Mouse (Mus musculus): ENCODE measurements around the gene 1700016D06Rik. TPM values are rescaled to one million over a fixed set of nuclear protein-coding genes. Genes with fewer than 3 reads are reported as not detected.

Gene 1700016D06Rik
- total RNA-seq, 2 experiments from 2014 or later: not detected

DNA sequence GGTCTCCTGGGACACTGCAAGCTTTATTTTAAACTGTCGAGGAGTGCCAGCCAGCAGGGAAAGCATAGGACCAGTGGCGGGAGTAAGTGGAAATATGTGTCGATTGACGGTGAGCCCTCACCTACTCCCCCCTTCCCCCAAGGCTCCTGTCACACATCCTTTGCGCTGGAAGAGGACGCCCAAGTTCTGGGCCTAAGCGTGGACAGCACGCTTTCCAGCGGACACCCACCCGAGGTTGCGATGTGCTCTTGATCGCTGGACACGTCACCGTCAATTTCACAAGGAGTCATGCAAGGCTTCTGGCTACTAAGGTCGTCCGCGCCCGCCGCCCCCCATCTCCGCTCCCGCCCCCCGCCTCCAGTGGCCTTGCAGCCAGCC lies 26.4 kb upstream of the 1700016D06Rik start:
- no peak for TF ChIP-seq CTCF (IDR thresholded peaks at IDR 0.05)
- intact Hi-C loops (cut with DNase I): loop anchor here (1.0 to 5.0 kb wide), 3 partner anchors 55 to 99 kb away; partner anchors contain the start of gene Ankrd10
- no peak for DNase-seq (ENCODE audit: extremely low spot score in 1 of 2, low spot score in 2 of 2)
- H3K4me3 ChIP-seq: peak overlapping the region; percentile 47
- peak overlapping the region; percentile 88 for H3K27ac ChIP-seq

DNA sequence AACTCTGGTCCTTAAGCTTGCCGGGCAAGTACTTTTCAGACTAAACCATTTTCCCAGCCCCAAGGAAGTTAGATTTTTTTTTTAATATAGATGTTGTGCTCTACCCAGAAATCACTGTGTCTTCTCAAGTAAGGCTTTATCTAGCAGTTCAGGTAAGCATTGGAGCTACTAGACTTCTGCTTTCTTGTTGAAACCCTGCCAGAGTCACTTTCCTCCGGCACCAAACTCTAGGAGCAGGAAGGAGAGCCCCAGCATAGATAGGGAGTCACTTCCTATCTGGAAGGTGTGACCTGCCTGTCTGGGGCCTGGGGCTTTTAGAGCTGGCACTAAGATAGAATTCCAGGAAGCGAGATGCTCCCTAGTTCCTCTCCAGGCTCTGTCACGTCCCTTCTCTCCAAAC lies 16.3 kb upstream of the 1700016D06Rik start:
- H3K27ac ChIP-seq: no peak overlapping the region
- no peak for DNase-seq (ENCODE audit: extremely low spot score in 1 of 2, low spot score in 2 of 2)
- TF ChIP-seq CTCF (IDR thresholded peaks at IDR 0.05): no peak
- no peak overlapping the region for H3K4me3 ChIP-seq
- intact Hi-C loops (cut with DNase I): no loop called here

DNA sequence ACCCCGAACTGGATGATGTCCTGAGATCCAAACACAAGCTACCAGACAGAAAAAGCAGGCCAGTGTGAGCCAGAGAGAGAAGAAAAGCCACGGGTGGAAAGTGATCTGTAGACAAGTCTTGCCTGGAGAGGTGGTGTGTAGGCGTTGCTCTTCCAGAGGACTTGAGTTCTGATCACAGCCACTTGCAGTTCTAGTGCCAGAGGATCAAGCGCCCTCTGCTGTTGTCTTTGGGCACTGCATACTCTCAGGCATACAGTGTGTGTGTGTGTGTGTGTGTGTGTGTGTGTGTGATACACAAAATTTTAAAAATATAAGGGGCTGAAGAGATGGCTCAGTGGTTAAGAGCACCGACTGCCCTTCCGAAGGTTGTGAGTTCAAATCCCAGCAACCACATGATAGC lies 11.4 kb upstream of the 1700016D06Rik start:
- TF ChIP-seq CTCF (IDR thresholded peaks at IDR 0.05): peak; percentile 9; the same call in 1 of the 2 replicates
- intact Hi-C loops (cut with DNase I): no loop called here
- no peak for DNase-seq (ENCODE audit: extremely low spot score in 1 of 2, low spot score in 2 of 2)
- H3K4me3 ChIP-seq: no peak overlapping the region
- no peak overlapping the region for H3K27ac ChIP-seq

DNA sequence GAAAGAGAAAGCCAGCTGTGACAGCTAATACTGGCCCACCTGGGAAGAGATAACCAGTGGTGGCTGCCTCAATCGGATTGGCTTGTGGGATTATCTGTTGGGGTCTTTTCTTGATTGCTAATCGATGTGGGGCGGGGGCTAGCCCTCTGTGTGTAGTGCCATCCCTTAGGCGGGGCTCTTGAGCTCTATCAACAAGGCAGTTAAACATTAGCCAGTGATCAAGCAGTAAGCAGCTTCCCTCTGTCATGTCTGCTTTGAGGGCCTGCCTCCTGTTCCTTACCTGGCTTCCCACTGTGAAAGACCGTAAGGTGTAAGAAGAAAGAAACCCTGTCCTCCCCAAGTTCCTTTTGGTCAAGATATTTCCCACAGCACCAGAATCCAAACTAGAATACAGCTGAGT lies 9.6 kb upstream of the 1700016D06Rik start:
- Histone ChIP-seq H3K27ac (no peak overlapping the region), H3K4me3 (no peak overlapping the region)
- DNase-seq (ENCODE audit: extremely low spot score in 1 of 2, low spot score in 2 of 2): no peak
- intact Hi-C loops (cut with DNase I): no loop called here
- no peak for TF ChIP-seq CTCF (IDR thresholded peaks at IDR 0.05)

DNA sequence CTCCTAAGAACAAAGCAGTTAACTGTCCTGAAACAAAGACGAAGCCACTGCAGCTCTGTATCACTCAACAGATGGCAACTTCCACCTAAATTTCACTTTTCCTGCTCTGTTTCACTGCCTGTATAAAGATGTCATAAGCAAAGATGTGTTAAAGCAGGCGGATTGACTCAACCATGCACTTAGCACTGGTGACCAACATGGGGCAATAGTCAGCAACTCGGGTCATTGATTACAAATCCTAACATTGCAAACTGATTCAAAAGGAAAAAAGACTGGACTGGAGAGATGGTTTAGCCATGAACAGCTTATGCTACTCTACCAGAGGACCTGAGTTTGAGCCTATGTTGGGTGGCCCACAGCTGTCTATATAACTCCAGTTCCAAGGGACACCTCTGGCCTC lies 8.7 kb upstream of the 1700016D06Rik start:
- no peak; the same call in 1 of the 2 replicates for TF ChIP-seq CTCF (IDR thresholded peaks at IDR 0.05)
- DNase-seq (ENCODE audit: extremely low spot score in 1 of 2, low spot score in 2 of 2): no peak
- no peak overlapping the region for H3K27ac ChIP-seq
- H3K4me3 ChIP-seq: no peak overlapping the region
- intact Hi-C loops (cut with DNase I): loop anchor here (5.0 kb wide), 1 partner anchor 233 kb away; no protein-coding TSS in a partner anchor

DNA sequence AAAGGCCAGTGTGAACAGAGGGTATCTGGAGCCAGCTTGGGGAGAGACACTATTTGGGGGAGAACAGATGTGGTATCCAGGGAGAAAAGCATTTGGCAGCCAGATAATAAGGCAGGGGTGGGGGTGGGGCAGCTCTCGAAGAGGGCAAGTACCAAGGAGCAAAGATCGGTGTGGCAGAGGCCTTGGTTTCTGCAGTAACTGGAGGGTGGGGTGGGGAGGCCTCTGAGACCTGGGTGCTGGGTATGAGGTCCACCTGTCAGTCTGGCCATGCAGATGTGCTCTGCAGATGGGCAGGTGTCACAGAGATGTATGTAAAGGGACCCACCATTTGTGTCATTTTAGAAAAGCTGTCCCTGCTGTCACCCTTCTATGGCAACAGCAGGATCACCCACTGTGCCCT lies 8.0 kb upstream of the 1700016D06Rik start:
- H3K27ac ChIP-seq: no peak overlapping the region
- intact Hi-C loops (cut with DNase I): loop anchor here (5.0 kb wide), 1 partner anchor 233 kb away; no protein-coding TSS in a partner anchor
- H3K4me3 ChIP-seq: no peak overlapping the region
- TF ChIP-seq CTCF (IDR thresholded peaks at IDR 0.05): no peak
- no peak for DNase-seq (ENCODE audit: extremely low spot score in 1 of 2, low spot score in 2 of 2)

DNA sequence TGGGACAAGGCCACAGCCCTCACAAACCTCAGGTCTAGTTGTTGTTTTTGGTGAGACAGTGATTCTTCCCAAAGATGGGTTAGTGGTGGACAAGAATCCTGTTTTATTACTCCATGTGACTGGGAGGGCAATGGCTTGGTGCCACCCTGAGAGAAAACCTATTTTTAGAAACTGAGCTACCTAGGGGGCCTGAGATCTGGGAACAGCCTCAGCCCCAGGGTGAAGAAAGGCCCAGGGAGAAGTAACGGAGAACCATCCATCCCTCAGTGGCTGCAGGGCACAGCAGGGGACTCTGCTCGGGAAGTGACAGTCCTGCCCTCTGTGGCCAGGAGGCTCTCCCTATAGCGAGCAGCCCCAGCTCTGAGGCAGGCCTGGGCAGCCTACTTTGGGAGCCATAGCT lies 6.8 kb upstream of the 1700016D06Rik start:
- no peak for DNase-seq (ENCODE audit: extremely low spot score in 1 of 2, low spot score in 2 of 2)
- no peak for TF ChIP-seq CTCF (IDR thresholded peaks at IDR 0.05)
- Histone ChIP-seq H3K27ac (no peak overlapping the region), H3K4me3 (no peak overlapping the region)
- intact Hi-C loops (cut with DNase I): loop anchor here (5.0 kb wide), 1 partner anchor 235 kb away; no protein-coding TSS in a partner anchor

DNA sequence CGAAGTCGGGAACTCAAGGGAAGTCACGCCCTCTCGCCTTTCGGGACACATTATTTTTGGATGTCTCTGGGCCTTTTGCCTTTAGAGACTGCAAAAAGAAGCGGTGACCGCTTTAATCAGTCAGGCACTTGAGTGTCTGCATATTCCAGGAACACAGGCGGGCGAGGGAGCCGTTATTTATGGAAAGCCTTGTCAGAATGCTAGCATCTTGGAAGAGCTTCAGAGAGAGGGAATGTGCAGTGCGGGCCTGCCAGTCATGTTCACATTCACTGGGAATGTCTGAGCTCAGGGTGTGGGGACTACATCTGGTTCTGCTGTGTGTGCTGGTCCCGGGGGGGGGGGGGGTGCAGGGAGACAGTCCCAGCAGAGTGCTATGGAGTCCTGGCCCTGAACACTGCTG lies 5.0 kb upstream of the 1700016D06Rik start:
- intact Hi-C loops (cut with DNase I): loop anchor here (5.0 kb wide), 1 partner anchor 236 kb away; no protein-coding TSS in a partner anchor
- DNase-seq (ENCODE audit: extremely low spot score in 1 of 2, low spot score in 2 of 2): peak; percentile 36 to 37
- Histone ChIP-seq H3K27ac (peak overlapping the region; percentile 30; the same call in 1 of the 2 replicates), H3K4me3 (no peak overlapping the region)
- no peak for TF ChIP-seq CTCF (IDR thresholded peaks at IDR 0.05)

DNA sequence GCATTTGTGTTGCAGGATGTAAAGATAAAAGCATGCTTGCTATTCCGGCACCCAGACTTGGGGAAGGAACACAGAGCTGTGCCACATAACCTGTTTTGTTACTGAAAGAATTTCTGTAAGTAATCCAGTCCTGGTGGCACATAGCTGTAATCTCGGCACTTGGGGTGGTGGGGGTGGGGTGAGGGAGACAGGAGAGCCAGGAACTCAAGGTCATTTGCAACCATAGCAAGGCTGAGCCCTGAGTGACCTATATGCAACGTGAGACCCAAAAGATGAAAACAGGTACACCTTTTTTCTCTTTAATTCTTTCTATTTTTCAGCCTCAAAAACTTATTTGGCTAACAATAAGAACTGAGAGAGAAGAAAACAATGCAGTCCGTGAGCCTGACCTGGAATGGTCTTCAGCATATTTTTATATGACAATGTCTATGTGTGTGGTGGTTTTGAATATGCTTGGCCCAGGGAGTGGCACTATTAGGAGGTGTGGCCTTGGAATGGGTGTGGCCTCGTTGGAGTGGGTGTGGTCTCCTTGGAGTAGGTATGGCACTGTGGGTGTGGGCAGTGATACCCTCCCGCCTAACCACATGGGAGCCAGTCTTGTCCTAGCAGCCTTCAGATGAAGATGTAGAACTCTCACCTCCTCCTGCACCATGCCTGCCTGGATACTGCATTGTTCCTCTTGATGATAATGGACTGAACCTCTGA lies 4.0 kb upstream of the 1700016D06Rik start:
- no peak overlapping the region for H3K27ac ChIP-seq
- H3K4me3 ChIP-seq: no peak overlapping the region
- no peak for TF ChIP-seq CTCF (IDR thresholded peaks at IDR 0.05)
- intact Hi-C loops (cut with DNase I): loop anchor here (5.0 kb wide), 4 partner anchors 68 to 237 kb away; partner anchors contain the start of genes Ankrd10 and Ing1
- DNase-seq (ENCODE audit: extremely low spot score in 1 of 2, low spot score in 2 of 2): no peak

DNA sequence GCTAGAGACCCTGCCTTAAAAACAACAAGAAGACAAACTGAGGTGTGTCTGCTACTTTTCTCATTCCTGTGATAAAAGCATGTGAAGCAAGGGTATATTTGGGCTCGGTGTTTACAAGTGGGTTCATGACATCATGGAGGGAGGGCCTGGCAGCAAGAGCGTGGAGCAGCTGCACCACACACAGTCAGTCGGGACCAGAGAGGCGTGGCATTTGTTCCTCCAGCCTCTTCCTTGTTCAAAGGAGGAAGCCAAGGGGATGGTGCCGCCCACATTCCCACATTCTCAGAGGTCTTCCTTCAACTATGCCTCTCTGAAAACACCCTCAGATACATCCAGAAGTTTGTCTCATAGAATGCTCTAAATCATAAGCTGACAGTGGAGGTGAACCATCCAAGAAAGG lies 2.9 kb upstream of the 1700016D06Rik start:
- Histone ChIP-seq H3K4me3 (no peak overlapping the region), H3K27ac (no peak overlapping the region)
- no peak for DNase-seq (ENCODE audit: extremely low spot score in 1 of 2, low spot score in 2 of 2)
- no peak for TF ChIP-seq CTCF (IDR thresholded peaks at IDR 0.05)
- intact Hi-C loops (cut with DNase I): loop anchor here (5.0 kb wide), 3 partner anchors 66 to 161 kb away; partner anchors contain the start of genes Ankrd10 and Ing1

DNA sequence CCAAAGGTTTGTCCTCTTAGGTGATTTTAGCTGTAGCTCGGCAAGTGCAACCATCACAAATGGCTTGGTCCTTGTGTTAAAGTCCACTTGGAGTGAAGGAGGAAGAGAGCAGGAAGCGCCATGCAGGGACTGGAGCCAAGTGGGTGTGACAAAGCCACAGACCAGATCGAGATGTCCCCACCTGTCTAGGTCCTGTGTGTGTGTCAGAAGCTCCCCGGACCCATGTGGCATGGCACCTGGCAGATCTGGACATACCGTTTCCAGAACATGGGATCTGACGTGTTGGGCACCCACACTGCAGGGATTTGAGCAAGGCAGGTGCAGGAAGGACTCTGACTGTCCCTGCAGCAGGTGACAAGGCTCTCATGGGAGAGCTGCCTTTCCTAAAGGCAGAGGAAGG lies 565 bp upstream of the 1700016D06Rik start:
- DNase-seq (ENCODE audit: extremely low spot score in 1 of 2, low spot score in 2 of 2): no peak
- Histone ChIP-seq H3K4me3 (no peak overlapping the region), H3K27ac (no peak overlapping the region)
- TF ChIP-seq CTCF (IDR thresholded peaks at IDR 0.05): no peak
- intact Hi-C loops (cut with DNase I): loop anchor here (5.0 kb wide), 3 partner anchors 64 to 159 kb away; partner anchors contain the start of genes Ankrd10 and Ing1

Data from left cerebral cortex, adult 2 months (tissue).